Mouse (Mus musculus) G1E (cell line): ENCODE measurements at regions not wholly inside any gene's neighbourhood (a gene's known extent, or its start where the extent isn't known, plus 50 kb on each side); places are given as distances from the start of the nearest gene placed in this dataset.

Experiments used
- ATAC-seq: 2 replicates; pipeline ENCODE4 v1.8.0; 2016; ENCODE audit warnings: mild to moderate bottlenecking; ENCODE audit not compliant: insufficient number of reproducible peaks, poor library complexity, low FRiP score, severe bottlenecking; ENCODE audit errors: extremely low read depth
- DNase-seq: peaks from one replicate; pipeline ENCODE4 v3.0.0; 2012; ENCODE audit warnings: low spot score
- H3K27me3 ChIP-seq: 2 replicates; pipeline ENCODE4 v1.6.1; 2012; ENCODE audit warnings: mild to moderate bottlenecking, low read length, inconsistent platforms; ENCODE audit not compliant: insufficient read depth
- H3K36me3 ChIP-seq: replicated peaks from 2 replicates; pipeline ENCODE3; 2012; ENCODE audit warnings: mild to moderate bottlenecking, inconsistent platforms
- H3K4me1 ChIP-seq: 2 replicates; pipeline ENCODE4 v1.6.1; 2012; ENCODE audit warnings: low read depth, low read length, inconsistent platforms, mixed read lengths; ENCODE audit not compliant: insufficient read depth
- H3K4me3 ChIP-seq: 2 replicates; pipeline ENCODE4 v1.5.1; 2012; ENCODE audit warnings: low read depth, mild to moderate bottlenecking, inconsistent platforms, low read length, moderate library complexity, mixed read lengths
- H3K9me3 ChIP-seq: replicated peaks from 2 replicates; pipeline ENCODE4 v1.6.1; 2012; ENCODE audit warnings: inconsistent platforms
- CTCF ChIP-seq: IDR thresholded peaks from 2 replicates; pipeline ENCODE4 v1.5.1; 2012; ENCODE audit warnings: low read depth, low read length, inconsistent platforms, mixed read lengths
- GATA1 ChIP-seq: IDR thresholded peaks from 2 replicates; pipeline ENCODE4 v1.6.1; 2012; ENCODE audit warnings: borderline replicate concordance, low read length, inconsistent platforms, mixed read lengths
- GATA2 ChIP-seq: IDR thresholded peaks from 2 replicates; pipeline ENCODE4 v1.6.1; 2012; ENCODE audit warnings: low read depth, low read length, inconsistent platforms, borderline replicate concordance
- POLR2AphosphoS5 ChIP-seq: IDR thresholded peaks from 2 replicates; pipeline ENCODE4 v1.6.1; 2012; ENCODE audit warnings: low read depth, low read length, inconsistent platforms; ENCODE audit not compliant: insufficient replicate concordance
- TAL1 ChIP-seq: conservative IDR thresholded peaks from 2 replicates; pipeline ENCODE4 v1.6.1; 2012; ENCODE audit warnings: low read depth, low read length, inconsistent platforms, mixed read lengths

GRCm38 (mm10) chr17:87585355-87585754, 50.4 kb upstream of the Epcam start:
- TF ChIP-seq TAL1, result no peak
- TF ChIP-seq GATA1, result no peak
- TF ChIP-seq GATA2, result no peak
- no peak for TF ChIP-seq CTCF
- no peak for TF ChIP-seq POLR2AphosphoS5
- ATAC-seq, result no peak
- Histone ChIP-seq H3K9me3 (no peaks in the 10 kb centered on the region), H3K4me1 (no peaks in the 10 kb centered on the region), H3K36me3 (no peaks in the 10 kb centered on the region), H3K27me3 (no peaks in the 10 kb centered on the region), H3K4me3 (no peak overlapping the region)
- DNase-seq, result no peak
